Mouse (Mus musculus): ENCODE data around the gene Dcp1a.
A peak's percentile ranks its signal among the peaks of the same experiment; 100 is the strongest.

Gene Dcp1a

GRCm38 (mm10) chr14:30479361-30479948 is at the start of gene Dcp1a:
Dcp1a (plus strand) TSS chr14:30479535.
- peak; percentile 92 for DNase-seq (ENCODE audit: low read depth, low spot score)

- DNase-seq (ENCODE audit: low read depth, low spot score): no peak
Measured at GRCm38 (mm10) chr14:30429606-30430005, 49.7 kb upstream of the Dcp1a start.

DNA sequence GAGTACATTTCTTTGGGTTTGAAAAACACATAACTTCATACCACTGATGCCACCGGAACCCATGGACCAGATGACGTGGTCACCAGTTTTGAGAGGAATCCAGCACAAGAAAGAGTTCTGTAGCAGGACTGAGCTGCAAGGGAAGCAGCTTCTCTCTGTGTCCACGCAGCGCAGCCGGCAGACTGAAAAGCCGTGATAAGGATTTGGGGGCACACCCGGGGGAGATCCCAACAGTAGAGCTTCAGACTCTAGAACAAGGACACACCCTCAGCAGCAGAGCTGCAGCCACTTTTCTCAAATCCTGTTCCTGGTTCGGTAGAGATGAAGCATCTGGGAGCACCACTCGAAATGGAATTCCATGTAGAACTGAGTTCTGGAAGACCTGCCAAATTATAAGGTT is 49.3 kb upstream of the Dcp1a start:
- DNase-seq (ENCODE audit: low read depth, low spot score): no peak

- DNase-seq (ENCODE audit: low read depth, low spot score): no peak
Measured at GRCm38 (mm10) chr14:30430446-30430845, 48.9 kb upstream of the Dcp1a start.

- no peak for DNase-seq (ENCODE audit: low read depth, low spot score)
Measured at GRCm38 (mm10) chr14:30435316-30435715, 44.0 kb upstream of the Dcp1a start.

DNA sequence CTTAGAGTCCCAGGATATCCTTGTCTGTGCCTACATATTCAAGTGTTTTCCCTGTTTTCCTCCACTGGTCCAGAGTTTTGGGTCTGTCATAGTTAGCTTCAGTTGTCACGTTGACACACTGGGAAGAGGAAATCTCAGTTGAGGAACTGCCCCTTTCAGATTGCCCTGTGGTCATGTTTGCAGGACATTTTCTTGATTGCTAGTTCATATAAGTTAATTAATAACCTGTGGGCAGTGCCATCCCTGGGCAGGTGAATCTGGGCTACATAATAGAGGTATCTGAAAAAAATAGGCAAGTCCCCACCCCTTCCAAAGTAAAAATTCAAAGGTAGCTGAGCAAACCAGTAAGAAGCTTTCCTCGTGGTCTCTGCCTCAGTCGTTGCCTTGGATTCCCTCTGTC is 39.4 kb upstream of the Dcp1a start:
- DNase-seq (ENCODE audit: low read depth, low spot score): no peak

- DNase-seq (ENCODE audit: low read depth, low spot score): no peak
Measured at GRCm38 (mm10) chr14:30455801-30456595, 23.3 kb upstream of the Dcp1a start.

DNA sequence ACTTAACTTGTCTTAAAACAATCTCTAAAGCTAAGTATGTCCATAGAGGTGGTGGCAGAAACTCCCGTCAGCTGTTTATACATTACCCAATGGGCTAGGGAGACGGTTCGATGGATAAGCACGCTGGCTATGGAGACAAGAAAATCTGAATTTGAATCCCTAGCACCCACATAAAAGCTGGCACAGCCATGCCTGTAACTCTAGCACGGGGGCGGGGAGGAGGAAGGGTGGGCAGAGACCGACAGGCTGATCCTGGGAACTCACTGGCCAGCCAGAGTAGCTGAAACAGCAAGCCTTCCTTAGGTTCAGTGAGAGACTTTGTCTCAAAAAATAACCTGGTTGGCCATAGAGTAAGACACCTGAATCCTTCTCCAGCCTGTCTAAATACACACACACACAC is 21.9 kb upstream of the Dcp1a start:
- DNase-seq (ENCODE audit: low read depth, low spot score): no peak

DNA sequence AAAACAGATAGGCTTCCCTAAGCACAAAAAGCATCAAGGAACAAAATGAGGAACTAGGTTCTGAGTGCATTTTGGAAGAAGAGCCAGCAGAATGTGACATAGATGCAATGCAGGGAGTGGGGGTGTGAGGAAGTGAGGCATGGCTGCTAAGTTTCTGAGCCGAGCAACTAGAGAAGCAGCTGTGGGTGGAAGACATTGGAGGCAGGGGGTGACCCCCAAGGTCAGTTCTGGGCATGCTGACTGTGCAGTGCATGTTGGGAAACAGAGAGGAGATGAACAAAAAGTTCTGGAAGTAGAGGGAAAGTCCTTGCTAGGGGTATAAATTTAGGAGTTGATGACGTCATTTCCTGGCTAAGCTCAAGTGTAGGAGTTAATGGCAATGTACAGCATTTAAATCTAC is 21.4 kb upstream of the Dcp1a start:
- no peak for DNase-seq (ENCODE audit: low read depth, low spot score)

DNA sequence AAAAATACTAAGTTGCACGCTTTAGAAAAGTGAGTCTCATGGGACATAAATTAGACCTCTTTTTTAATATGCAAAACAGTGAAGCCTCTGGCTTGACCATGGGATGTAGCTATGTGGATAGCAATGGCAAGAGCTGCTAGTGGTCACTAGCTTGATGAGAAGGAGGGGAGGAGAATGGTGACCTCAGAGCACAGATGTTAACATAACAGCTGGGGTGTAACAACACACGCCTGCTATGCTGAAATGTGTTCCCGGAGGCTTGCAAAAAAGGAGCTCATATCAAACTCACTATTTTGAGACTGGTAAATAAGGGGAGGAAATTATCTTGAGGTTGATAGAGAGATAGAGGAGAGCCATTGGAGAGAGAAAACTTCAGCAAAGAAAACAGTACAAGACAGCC is 20.5 kb upstream of the Dcp1a start:
- no peak for DNase-seq (ENCODE audit: low read depth, low spot score)

DNA sequence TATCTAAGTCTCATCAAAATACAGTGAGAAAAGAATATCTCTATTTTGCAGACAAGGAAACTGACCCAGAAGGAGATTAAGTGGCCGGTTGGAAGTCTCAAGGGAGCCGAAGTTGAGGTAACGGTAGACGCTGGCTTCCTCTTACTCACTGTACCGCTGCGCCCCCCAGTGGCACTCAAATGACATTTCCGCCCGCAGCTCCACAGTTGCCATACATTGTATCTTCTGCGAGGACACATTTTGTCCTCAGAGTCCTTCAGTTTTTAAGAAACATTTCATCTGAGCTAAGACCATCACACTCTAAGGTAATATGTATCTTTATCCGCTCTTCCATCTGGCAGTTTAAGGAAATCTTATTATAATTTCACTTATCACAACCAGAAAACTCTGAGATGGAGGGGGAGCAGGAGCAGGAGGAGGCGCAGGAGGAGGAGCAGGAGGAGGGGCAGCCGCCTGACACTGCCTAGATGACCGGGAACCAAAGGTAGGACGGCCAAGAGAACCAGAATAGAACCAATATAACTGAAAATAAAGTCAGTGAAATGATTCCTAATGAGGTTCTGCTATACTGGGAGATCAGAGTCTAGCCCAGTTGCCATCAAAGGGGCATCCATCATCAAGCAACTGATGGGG is 19.3 kb upstream of the Dcp1a start:
- peak; percentile 68 for DNase-seq (ENCODE audit: low read depth, low spot score)

GRCm38 (mm10) chr14:30463312-30463711 is 16.0 kb upstream of the Dcp1a start:
- DNase-seq (ENCODE audit: low read depth, low spot score): no peak

DNA sequence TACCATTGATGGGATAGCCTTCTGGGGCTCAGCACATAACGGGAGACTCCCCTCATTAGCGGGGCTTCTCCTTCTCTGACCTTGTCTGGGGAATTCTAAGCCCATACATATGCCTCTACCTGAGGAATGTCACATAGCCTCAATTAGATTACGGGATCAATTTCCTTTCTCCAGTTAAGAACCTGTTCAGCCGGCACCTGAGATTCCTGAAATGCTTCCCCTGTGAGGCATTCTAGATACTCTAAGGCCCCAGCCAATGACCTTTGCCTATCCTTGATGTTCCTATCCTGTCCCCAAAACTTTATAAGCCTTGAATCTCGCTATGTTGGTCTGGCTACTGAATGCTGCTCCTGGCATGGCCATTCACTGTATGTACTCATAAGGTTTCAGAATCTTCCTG is 5.7 kb upstream of the Dcp1a start:
- no peak for DNase-seq (ENCODE audit: low read depth, low spot score)

DNA sequence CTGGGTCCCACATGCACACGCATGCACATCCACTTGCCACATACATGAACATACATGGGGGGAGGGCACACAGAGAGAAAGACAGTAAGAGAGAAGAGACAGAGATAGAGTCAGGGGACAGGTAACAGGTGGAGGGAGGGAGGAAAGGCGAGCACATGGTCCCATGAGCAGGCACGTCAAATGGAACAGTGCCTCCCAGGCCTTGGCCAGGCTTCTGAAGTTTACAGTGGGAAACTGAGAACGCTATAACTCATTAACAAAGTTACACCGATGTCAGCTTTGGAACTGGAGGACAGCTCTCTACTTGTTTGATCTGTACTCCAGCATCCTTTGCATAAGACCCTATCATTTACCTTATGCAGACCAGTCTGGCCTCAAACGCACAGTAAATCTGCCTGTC is 4.9 kb upstream of the Dcp1a start:
- no peak for DNase-seq (ENCODE audit: low read depth, low spot score)

DNA sequence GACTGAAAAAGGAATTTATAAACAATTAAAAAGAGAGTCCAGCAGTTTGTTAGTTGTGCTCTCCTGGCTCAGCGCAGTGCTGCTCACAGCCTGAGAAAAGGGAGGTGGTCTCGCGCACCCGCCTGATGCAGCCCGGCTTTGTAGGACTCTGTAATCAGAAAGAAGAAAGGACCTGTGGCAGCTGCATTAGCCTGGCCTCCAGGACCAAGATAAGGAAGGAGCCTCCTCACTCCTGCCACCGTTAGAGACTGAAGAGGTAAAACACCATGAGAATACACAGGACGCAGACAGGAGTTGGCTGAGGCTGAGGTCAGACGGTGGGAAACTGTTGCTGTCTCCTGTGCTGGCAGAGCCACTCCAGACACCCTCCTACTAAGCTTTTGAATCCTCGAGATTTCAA is 12.0 kb downstream of the Dcp1a start, which contains the start of gene Cacna1d:
Cacna1d (minus strand) TSS at position 114 of the 400 bp plus-strand sequence.
- no peak for DNase-seq (ENCODE audit: low read depth, low spot score)

DNA sequence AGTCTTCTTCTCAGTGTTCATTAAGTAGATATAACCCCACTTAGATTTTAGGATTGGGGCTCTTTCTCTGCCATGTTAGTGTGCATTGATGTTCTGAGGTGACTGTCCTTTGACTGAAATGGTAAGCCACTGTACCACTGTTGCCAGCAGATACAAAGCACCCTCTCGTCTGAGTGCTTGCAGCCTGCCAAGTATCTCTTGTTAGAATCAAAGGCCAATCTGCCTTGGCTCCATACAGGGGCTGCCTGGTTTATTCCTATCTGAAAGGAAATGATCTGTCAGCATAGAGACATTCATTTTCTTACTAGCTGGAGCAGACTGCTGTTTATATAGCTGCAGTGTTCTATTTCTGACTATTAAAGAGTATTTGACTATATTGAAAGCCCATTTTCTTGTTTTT is 13.9 kb downstream of the Dcp1a start:
- DNase-seq (ENCODE audit: low read depth, low spot score): no peak

DNA sequence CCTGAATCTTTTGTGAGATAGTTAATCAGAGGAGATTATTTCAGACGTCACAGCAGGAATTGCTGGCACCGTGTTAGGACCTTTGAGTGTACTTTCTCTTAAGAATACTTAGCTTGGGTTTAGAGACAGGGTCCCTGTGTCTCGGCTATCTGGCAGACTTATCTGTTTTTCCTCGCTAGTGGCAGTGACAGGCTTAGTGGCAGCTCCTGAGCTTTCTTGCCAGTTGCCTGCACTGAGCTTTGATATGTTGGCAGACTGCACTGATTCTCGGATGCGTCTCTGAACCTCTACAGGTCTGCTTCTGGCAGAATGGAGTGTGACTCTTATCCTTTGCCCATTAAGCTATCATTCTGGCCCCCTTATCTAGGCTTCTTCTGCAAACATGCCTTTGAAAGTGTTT is 15.7 kb downstream of the Dcp1a start:
- DNase-seq (ENCODE audit: low read depth, low spot score): no peak

DNA sequence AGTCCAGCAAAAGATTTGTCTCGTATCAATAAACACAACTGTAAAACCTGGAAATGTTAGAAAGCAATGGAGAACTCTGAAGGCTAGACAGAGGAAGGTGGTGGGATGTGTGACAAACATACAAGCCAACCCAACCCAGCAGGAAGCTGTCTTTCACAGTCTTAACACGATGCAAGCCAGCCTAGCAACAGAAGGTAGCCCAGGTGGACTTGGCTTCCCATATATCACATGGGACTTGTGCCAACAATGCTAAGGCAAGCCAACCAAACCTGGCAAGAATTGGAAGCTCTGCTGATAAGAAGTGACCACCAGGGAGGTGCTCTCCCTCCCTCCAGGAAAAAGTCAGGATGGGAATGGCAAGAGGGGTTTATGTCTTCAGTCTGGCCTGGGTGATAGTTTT is 18.9 kb downstream of the Dcp1a start:
- DNase-seq (ENCODE audit: low read depth, low spot score): no peak

- no peak for DNase-seq (ENCODE audit: low read depth, low spot score)
Measured at GRCm38 (mm10) chr14:30504990-30505389, 25.7 kb downstream of the Dcp1a start.

DNA sequence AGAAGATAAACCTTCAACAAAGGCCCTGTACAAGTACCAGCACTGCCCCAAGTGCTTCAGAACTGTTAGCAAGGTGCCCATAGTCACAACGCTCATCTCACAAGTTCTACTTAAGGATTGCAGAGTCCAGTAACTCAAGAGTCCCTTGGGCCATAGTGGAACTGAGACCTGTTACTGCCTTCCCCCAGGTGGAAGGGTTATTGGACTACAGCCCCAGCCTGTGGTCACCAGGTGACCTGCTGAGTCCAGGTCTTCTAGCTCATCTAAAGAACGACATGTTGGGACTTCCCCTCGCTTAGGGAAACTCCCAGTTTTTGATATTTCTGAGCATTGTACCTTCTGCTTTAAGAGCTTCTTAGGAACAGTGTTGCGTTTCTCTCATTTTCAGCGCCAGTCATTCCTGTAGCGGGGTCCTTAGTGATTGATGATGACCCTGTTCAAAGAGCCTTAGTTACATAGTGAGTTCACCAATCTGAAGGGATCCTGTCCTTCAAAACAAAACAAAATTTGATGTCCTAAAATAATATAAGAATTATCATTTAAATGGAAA is 31.0 kb downstream of the Dcp1a start:
- no peak for DNase-seq (ENCODE audit: low read depth, low spot score)

- DNase-seq (ENCODE audit: low read depth, low spot score): no peak
Measured at GRCm38 (mm10) chr14:30512896-30513295, 33.6 kb downstream of the Dcp1a start.

DNA sequence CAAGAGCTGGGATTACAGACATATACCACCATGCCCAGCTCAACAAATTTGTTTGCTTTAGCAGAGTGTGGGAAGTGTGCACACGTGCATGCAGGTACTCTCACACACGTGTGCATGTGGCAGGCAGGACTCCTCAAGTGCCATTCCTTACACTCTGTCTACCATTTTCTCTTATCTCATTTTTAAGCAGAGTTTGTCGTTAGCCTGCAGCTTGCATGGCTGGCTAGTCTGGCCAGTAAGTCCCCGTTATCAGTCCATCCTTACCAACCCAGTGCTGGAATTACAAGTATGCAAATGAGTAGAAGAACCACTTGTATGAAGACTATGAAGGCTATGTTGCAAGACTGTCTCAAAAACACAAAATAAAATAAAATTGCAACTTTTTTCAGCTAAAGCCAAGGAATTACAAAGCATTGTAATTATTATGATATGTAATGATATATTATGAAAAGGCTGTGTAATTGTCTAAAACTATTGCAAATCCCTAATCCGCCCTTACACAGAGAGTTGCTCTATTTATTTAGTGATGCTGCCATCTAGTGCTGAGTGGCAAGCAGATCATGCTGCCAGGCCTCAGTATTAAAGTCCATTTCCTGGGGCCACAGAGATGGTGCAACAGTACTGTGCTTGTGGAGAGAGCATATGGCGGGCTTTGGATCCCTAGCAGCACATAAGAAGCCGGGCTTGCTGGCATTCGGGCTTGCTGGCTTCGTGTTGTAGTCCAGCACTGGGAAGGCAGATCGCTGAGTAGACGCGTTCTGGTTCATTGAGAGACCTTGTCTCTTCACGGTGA is 36.8 kb downstream of the Dcp1a start:
- DNase-seq (ENCODE audit: low read depth, low spot score): peak; percentile 40

All from 3T3-L1 (cell line).